Mouse (Mus musculus): Measurements from ENCODE around the gene Nudt4. TPM values are rescaled to one million over a fixed set of nuclear protein-coding genes. Genes with fewer than 3 reads are reported as not detected.

The Nudt4 gene
- total and polyA plus RNA-seq, 3 experiments, result 23.7 to 67.4 (median 39.2) TPM

- TF ChIP-seq GABPA (IDR thresholded peaks at IDR 0.05; ENCODE audit: insufficient replicate concordance, low read depth, low read length) (no peak), UBTF (IDR thresholded peaks at IDR 0.05; ENCODE audit: low read depth, low read length) (no peak)
Measured at GRCm38 (mm10) chr10:95565156-95565854, 1.4 kb upstream of the Nudt4 start (continued).

- TF ChIP-seq MXI1 (IDR thresholded peaks at IDR 0.05; ENCODE audit: low read depth, low read length) (peak; percentile 23; the same call in 1 of the 2 replicates), UBTF (IDR thresholded peaks at IDR 0.05; ENCODE audit: low read depth, low read length) (peak; percentile 91), CHD1 (IDR thresholded peaks at IDR 0.05; ENCODE audit: low read depth, low read length) (peak; percentile 80; the same call in 1 of the 2 replicates), SIN3A (IDR thresholded peaks at IDR 0.05; ENCODE audit: low read length) (peak; percentile 70; the same call in 1 of the 2 replicates), CHD2 (IDR thresholded peaks at IDR 0.05; ENCODE audit: low read length) (no peak), USF2 (conservative IDR thresholded peaks at IDR 0.05; ENCODE audit: low read depth, low read length) (no peak), TBP (conservative IDR thresholded peaks at IDR 0.05; ENCODE audit: low read depth, low read length) (0 out of 2 replicates have a peak, but pooled peaks have one; percentile 36)
- Histone ChIP-seq H3K4me1 (ENCODE audit: control insufficient read depth in 1 of 2, insufficient read depth in 2 of 2) (peaks cover 7 to 38% of the 10 kb centered on the region in 2 experiments; a peak in 3 of 4 replicates), H3K4me3 (replicated peaks in 1 of 3; ENCODE audit: low read depth in 2 of 3, low read length in 2 of 3, poor library complexity in 1 of 3) (peak overlapping the region; percentile 80 to 92 (median 82)), H3K36me3 (replicated peaks in 1 of 2; ENCODE audit: control insufficient read depth in 1 of 2, insufficient read depth in 1 of 2, low read length in 1 of 2) (peaks cover 0 to 11% of the 10 kb centered on the region in 2 experiments), H3K79me2 (replicated peaks; ENCODE audit: control insufficient read depth, extremely low read depth, insufficient read depth, poor library complexity, severe bottlenecking) (peaks cover 36% of the 10 kb centered on the region), H3K4me2 (ENCODE audit: insufficient read depth, low read depth, poor library complexity, severe bottlenecking) (peak overlapping the region; percentile 95), H3K9ac (ENCODE audit: insufficient read depth, low read depth) (peak overlapping the region; percentile 79), H3K27me3 (replicated peaks) (no peaks in the 10 kb centered on the region), H3K27ac (ENCODE audit: insufficient read depth, low read depth) (peak overlapping the region; percentile 37), H3K9me3 (replicated peaks; ENCODE audit: low read length) (no peaks in the 10 kb centered on the region)
- DNase-seq (ENCODE audit: extremely low read depth), result peak; percentile 36
- in situ Hi-C loops (cut with MboI; ENCODE audit: low pct_ligation_motif_present, low pct_unique_long_range_greater_than_20kb, low sequenced_read_pairs), result loop anchor here (25.0 kb wide), 1 partner anchor 474 kb away; no protein-coding TSS in a partner anchor
- dilution Hi-C loops (cut with MboI; ENCODE audit: extremely low pct_ligation_motif_present, extremely low pct_unique_long_range_greater_than_20kb, low sequenced_read_pairs), result no loop called here
Measured at GRCm38 (mm10) chr10:95562859-95563841, 796 bp downstream of the Nudt4 start.

DNA sequence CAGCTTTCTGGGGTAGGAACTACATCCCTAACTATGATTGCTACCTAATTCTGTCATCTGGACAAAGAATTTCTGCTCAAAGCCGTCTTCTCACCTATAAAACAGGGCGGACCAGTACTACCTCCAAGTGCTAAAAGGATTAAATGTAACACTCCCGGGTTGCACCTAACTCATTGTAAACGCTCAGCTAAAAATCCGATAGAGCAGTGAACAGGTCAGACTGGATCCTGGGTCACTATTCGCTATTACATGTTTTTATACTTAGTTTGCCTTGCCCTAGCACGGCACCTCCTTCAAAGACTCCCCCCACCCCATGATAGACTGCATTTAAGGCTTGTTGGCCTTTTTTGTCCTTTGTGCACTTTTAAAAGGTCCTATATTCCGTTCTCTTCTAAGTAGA, 1.6 kb downstream of the Nudt4 start:
- TF ChIP-seq ZC3H11A (IDR thresholded peaks at IDR 0.05; ENCODE audit: low read depth, low read length) (no peak), ETS1 (conservative IDR thresholded peaks at IDR 0.05; ENCODE audit: low read depth, low read length) (no peak), SMC3 (IDR thresholded peaks at IDR 0.05; ENCODE audit: low read depth, low read length) (no peak), NRF1 (IDR thresholded peaks at IDR 0.05; ENCODE audit: low read depth, low read length) (no peak), JUND (conservative IDR thresholded peaks at IDR 0.05; ENCODE audit: low read depth, low read length) (no peak)
- Histone ChIP-seq H3K9ac (ENCODE audit: insufficient read depth, low read depth) (peak overlapping the region; percentile 79), H3K79me2 (replicated peaks; ENCODE audit: control insufficient read depth, extremely low read depth, insufficient read depth, poor library complexity, severe bottlenecking) (peaks cover 41% of the 10 kb centered on the region), H3K36me3 (replicated peaks in 1 of 2; ENCODE audit: control insufficient read depth in 1 of 2, insufficient read depth in 1 of 2, low read length in 1 of 2) (peaks cover 0 to 17% of the 10 kb centered on the region in 2 experiments), H3K9me3 (replicated peaks; ENCODE audit: low read length) (no peaks in the 10 kb centered on the region), H3K4me2 (ENCODE audit: insufficient read depth, low read depth, poor library complexity, severe bottlenecking) (peak overlapping the region; percentile 95), H3K27me3 (replicated peaks) (no peaks in the 10 kb centered on the region), H3K4me3 (replicated peaks in 1 of 3; ENCODE audit: low read depth in 2 of 3, low read length in 2 of 3, poor library complexity in 1 of 3) (peak overlapping the region; percentile 80 to 92 (median 82)), H3K4me1 (ENCODE audit: control insufficient read depth in 1 of 2, insufficient read depth in 2 of 2) (peaks cover 7 to 38% of the 10 kb centered on the region in 2 experiments; a peak in 3 of 4 replicates), H3K27ac (ENCODE audit: insufficient read depth, low read depth) (no peak overlapping the region)
- no peak for DNase-seq (ENCODE audit: extremely low read depth)
- in situ Hi-C loops (cut with MboI; ENCODE audit: low pct_ligation_motif_present, low pct_unique_long_range_greater_than_20kb, low sequenced_read_pairs) (loop anchor here (25.0 kb wide), 1 partner anchor 475 kb away; no protein-coding TSS in a partner anchor), dilution Hi-C loops (cut with MboI; ENCODE audit: extremely low pct_ligation_motif_present, extremely low pct_unique_long_range_greater_than_20kb, low sequenced_read_pairs) (no loop called here)
